Mouse (Mus musculus): ENCODE data around the gene Fbxo8. TPM values are rescaled to one million over a fixed set of nuclear protein-coding genes. Genes with fewer than 3 reads are reported as not detected.

Gene Fbxo8
- 10 to 100 TPM; 19.8 to 21.9 TPM for total RNA-seq (2023)

DNA sequence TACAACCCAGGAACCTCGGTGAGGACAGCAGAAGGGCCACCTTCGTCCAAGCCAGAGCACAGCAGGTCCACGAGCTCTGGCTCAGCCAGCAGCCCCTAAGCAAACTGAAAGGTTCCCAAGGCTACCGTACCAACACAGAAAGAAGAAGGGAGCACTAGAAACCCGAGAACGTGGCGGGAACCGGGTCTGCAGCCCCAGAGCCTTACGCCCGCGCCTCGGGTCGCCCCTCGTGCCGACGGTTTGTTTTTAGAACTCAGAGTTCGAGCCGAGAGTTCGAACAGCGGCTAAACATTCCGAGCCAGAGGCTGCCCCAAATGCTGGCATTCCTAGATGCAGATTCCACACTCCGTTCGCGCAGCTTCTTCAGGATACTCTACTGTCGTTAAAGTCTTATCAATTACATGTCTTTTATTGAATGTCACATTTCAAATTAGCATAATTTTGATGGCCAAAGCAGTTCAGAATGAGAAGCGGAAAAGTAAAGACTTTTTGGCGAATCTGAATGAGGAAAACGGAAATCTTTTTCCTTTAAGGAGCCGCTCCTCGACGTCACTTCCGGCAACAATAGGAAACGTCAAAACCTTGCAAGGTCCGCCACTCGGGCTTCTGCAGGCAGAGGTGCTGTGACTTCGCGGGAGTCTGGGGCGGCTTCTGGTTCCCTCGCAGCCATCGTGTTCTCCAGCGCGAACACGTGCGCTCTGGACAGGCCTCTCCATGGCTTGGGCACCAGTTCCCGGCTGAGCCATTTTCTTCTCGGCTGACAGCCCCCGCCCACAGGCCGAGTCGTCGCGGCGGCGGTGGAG is at the start of gene Fbxo8, which contains the start of gene Cep44:
Fbxo8 (plus strand) TSS at position 533 of the 803 bp plus-strand sequence.
Cep44 (minus strand) TSS at position 490 of the 803 bp plus-strand sequence.

Other genes with a start within 250 kb of the Fbxo8 start
- 10 to 100 TPM; 19.1 to 23.3 TPM for gene Cep44, start within 50 bp of the Fbxo8 start, total RNA-seq (2023)